ENCODE assay signal across 12 mouse cellular contexts in genomic region chr4:137479757-137480156, GRCm38 (mm10). TPM values are rescaled to one million over a fixed set of nuclear protein-coding genes. Genes with fewer than 3 reads are reported as not detected.
A peak's percentile ranks its signal among the peaks of the same experiment; 100 is the strongest.
DNase-seq lines count a peak whose midpoint lies in the region; ATAC-seq lines count a peak whose summit lies in the region.
"Had no signal": no experiment of that assay in that cellular context is flagged by ENCODE, and none has a peak within 500 bp of the region (broad histone marks: within the 10 kb centered on the region; RNA-seq: fewer than 3 reads in every experiment).

No protein-coding gene starts in this region.

- H3K36me3 ChIP-seq in forebrain, embryonic 11.5 days (ENCODE audit: control insufficient read depth, insufficient read depth, low read length) = no peaks in the 10 kb centered on the region
- H3K36me3 ChIP-seq in forebrain, embryonic 15.5 days = no peaks in the 10 kb centered on the region
- no peaks in the 10 kb centered on the region for H3K36me3 ChIP-seq in midbrain, embryonic 13.5 days
- no peaks in the 10 kb centered on the region for H3K36me3 ChIP-seq in midbrain, embryonic 14.5 days (ENCODE audit: control insufficient read depth, insufficient read depth, low read length)
- H3K36me3 ChIP-seq in stomach, embryonic 16.5 days (ENCODE audit: control insufficient read depth, insufficient read depth, low read length) = no peaks in the 10 kb centered on the region

- no peak overlapping the region for H3K4me2 ChIP-seq in forebrain, embryonic 11.5 days (ENCODE audit: low read depth, low read length, severe bottlenecking)
- no peak overlapping the region for H3K4me2 ChIP-seq in forebrain, embryonic 15.5 days (replicated peaks)
- H3K4me2 ChIP-seq in midbrain, embryonic 13.5 days (replicated peaks) = no peak overlapping the region
- no peak overlapping the region for H3K4me2 ChIP-seq in midbrain, embryonic 14.5 days (ENCODE audit: low read length)
- H3K4me2 ChIP-seq in stomach, embryonic 16.5 days (ENCODE audit: low read depth, low read length) = peak overlapping the region; percentile 33

- ATAC-seq in forebrain, embryonic 11.5 days (replicated peaks; ENCODE audit: low FRiP score) = no peak
- no peak for ATAC-seq in forebrain, embryonic 15.5 days (replicated peaks)
- no peak for ATAC-seq in midbrain, embryonic 13.5 days
- no peak for ATAC-seq in midbrain, embryonic 14.5 days (ENCODE audit: low FRiP score, low TSS enrichment)
- ATAC-seq in stomach, embryonic 16.5 days (ENCODE audit: insufficient read depth, low FRiP score) = no peak; the same call in 1 of the 2 replicates
- no peak for ATAC-seq in CD4-positive, CD25-positive, alpha-beta regulatory T cell, adult 4 months

- no peak overlapping the region for H3K27ac ChIP-seq in forebrain, embryonic 11.5 days (ENCODE audit: low read depth, low read length)
- no peak overlapping the region for H3K27ac ChIP-seq in forebrain, embryonic 15.5 days (replicated peaks)
- no peak overlapping the region for H3K27ac ChIP-seq in midbrain, embryonic 13.5 days
- H3K27ac ChIP-seq in midbrain, embryonic 14.5 days (replicated peaks; ENCODE audit: low read depth, low read length) = no peak overlapping the region
- H3K27ac ChIP-seq in stomach, embryonic 16.5 days (ENCODE audit: low read length) = peak overlapping the region; percentile 86
- H3K27ac ChIP-seq: macrophage had no signal

- H3K4me3 ChIP-seq in forebrain, embryonic 11.5 days (ENCODE audit: low read depth, low read length) = no peak overlapping the region
- no peak overlapping the region for H3K4me3 ChIP-seq in forebrain, embryonic 15.5 days
- H3K4me3 ChIP-seq in midbrain, embryonic 13.5 days (replicated peaks) = no peak overlapping the region
- no peak overlapping the region for H3K4me3 ChIP-seq in midbrain, embryonic 14.5 days (replicated peaks; ENCODE audit: low read depth, low read length)
- no peak overlapping the region for H3K4me3 ChIP-seq in stomach, embryonic 16.5 days (replicated peaks; ENCODE audit: low read length)

- peak; percentile 70 for DNase-seq in forebrain, embryonic 11.5 days (ENCODE audit: low spot score)
- no peak for DNase-seq in midbrain, embryonic 14.5 days
- DNase-seq in kidney, postnatal 10 days = peak; percentile 89
- DNase-seq in cerebellum, postnatal 25 days = no peak
- DNase-seq: adrenal gland, adult 2 months; B cell, adult 2 months had no signal

- H3K27me3 ChIP-seq in forebrain, embryonic 11.5 days (ENCODE audit: control insufficient read depth, insufficient read depth, low read length) = no peaks in the 10 kb centered on the region
- H3K27me3 ChIP-seq in forebrain, embryonic 15.5 days = no peaks in the 10 kb centered on the region
- peaks cover 12% of the 10 kb centered on the region; the same call in 1 of the 2 replicates for H3K27me3 ChIP-seq in midbrain, embryonic 13.5 days
- no peaks in the 10 kb centered on the region for H3K27me3 ChIP-seq in midbrain, embryonic 14.5 days (ENCODE audit: control insufficient read depth, insufficient read depth, low read length)
- no peaks in the 10 kb centered on the region for H3K27me3 ChIP-seq in stomach, embryonic 16.5 days (ENCODE audit: control insufficient read depth, insufficient read depth, low read length)

- WGBS in forebrain, embryonic 11.5 days = 9% methylated on average over 6 of the region's 6 CpGs
- 9% methylated on average over 6 of the region's 6 CpGs for WGBS in forebrain, embryonic 15.5 days
- 7% methylated on average over 6 of the region's 6 CpGs for WGBS in midbrain, embryonic 13.5 days
- WGBS in midbrain, embryonic 14.5 days = 9% methylated on average over 6 of the region's 6 CpGs
- 18% methylated on average over 6 of the region's 6 CpGs for WGBS in stomach, embryonic 16.5 days

- no peak overlapping the region for H3K9ac ChIP-seq in forebrain, embryonic 11.5 days (ENCODE audit: low read length)
- no peak overlapping the region for H3K9ac ChIP-seq in forebrain, embryonic 15.5 days (replicated peaks)
- H3K9ac ChIP-seq in midbrain, embryonic 13.5 days (replicated peaks) = 0 out of 2 replicates have a peak overlapping the region, but pooled peaks have one; percentile 14
- no peak overlapping the region; the same call in 1 of the 2 replicates for H3K9ac ChIP-seq in midbrain, embryonic 14.5 days (replicated peaks; ENCODE audit: low read length)
- H3K9ac ChIP-seq in stomach, embryonic 16.5 days (ENCODE audit: low read length) = peak overlapping the region; percentile 23

- no peaks in the 10 kb centered on the region for H3K9me3 ChIP-seq in forebrain, embryonic 11.5 days (ENCODE audit: control insufficient read depth, low read length)
- H3K9me3 ChIP-seq in forebrain, embryonic 15.5 days = no peaks in the 10 kb centered on the region
- H3K9me3 ChIP-seq in midbrain, embryonic 13.5 days = no peaks in the 10 kb centered on the region
- H3K9me3 ChIP-seq in midbrain, embryonic 14.5 days (ENCODE audit: control insufficient read depth, low read length) = no peaks in the 10 kb centered on the region
- H3K9me3 ChIP-seq in stomach, embryonic 16.5 days (replicated peaks; ENCODE audit: control insufficient read depth, low read length) = no peaks in the 10 kb centered on the region

- H3K4me1 ChIP-seq in forebrain, embryonic 11.5 days (replicated peaks; ENCODE audit: control insufficient read depth, insufficient read depth, low read length) = peaks cover 29% of the 10 kb centered on the region
- peaks cover 23% of the 10 kb centered on the region for H3K4me1 ChIP-seq in forebrain, embryonic 15.5 days
- peaks cover 54% of the 10 kb centered on the region for H3K4me1 ChIP-seq in midbrain, embryonic 13.5 days (replicated peaks)
- peaks cover 15% of the 10 kb centered on the region for H3K4me1 ChIP-seq in midbrain, embryonic 14.5 days (ENCODE audit: control insufficient read depth, insufficient read depth, low read length)
- peaks cover 82% of the 10 kb centered on the region for H3K4me1 ChIP-seq in stomach, embryonic 16.5 days (ENCODE audit: control insufficient read depth, insufficient read depth, low read length)

RNA-seq across cellular contexts. Expression of gene Hspg2, which starts 11.2 kb away (rescaled TPM):
- 21.0 and 21.3 TPM in 2 replicates for polyA plus RNA-seq in forebrain, embryonic 11.5 days (2014; fragmentation: Nextera tagmentation; extraction: Ambion mirVana)
- 3.7 and 4.2 TPM in 2 replicates for polyA plus RNA-seq in forebrain, embryonic 15.5 days (2015; fragmentation: Nextera tagmentation; extraction: Ambion mirVana)
- 4.2 and 5.0 TPM in 2 replicates for polyA plus RNA-seq in midbrain, embryonic 13.5 days (2015; fragmentation: Nextera tagmentation; extraction: Ambion mirVana)
- 2.0 and 7.6 TPM in 2 replicates for polyA plus RNA-seq in midbrain, embryonic 14.5 days (2014; fragmentation: Nextera tagmentation; extraction: Ambion mirVana)
- polyA plus RNA-seq in stomach, embryonic 16.5 days (2015; fragmentation: Nextera tagmentation; extraction: Ambion mirVana) = 29.5 and 31.7 TPM in 2 replicates
- not detected for polyA plus RNA-seq in CD4-positive, CD25-positive, alpha-beta regulatory T cell, adult 4 months (2017; shearing (Covaris generic))

RNA-seq across cellular contexts. Expression of gene 1700013G24Rik, which starts 26.7 kb away (rescaled TPM):
- polyA plus RNA-seq in forebrain, embryonic 11.5 days (2014; fragmentation: Nextera tagmentation; extraction: Ambion mirVana) = not detected in 2 replicates
- not detected in 2 replicates for polyA plus RNA-seq in forebrain, embryonic 15.5 days (2015; fragmentation: Nextera tagmentation; extraction: Ambion mirVana)
- not detected in 2 replicates for polyA plus RNA-seq in midbrain, embryonic 13.5 days (2015; fragmentation: Nextera tagmentation; extraction: Ambion mirVana)
- polyA plus RNA-seq in midbrain, embryonic 14.5 days (2014; fragmentation: Nextera tagmentation; extraction: Ambion mirVana) = not detected in 2 replicates
- not detected in 2 replicates for polyA plus RNA-seq in stomach, embryonic 16.5 days (2015; fragmentation: Nextera tagmentation; extraction: Ambion mirVana)
- not detected for polyA plus RNA-seq in CD4-positive, CD25-positive, alpha-beta regulatory T cell, adult 4 months (2017; shearing (Covaris generic))
- polyA plus RNA-seq: adrenal gland, adult 2 months; macrophage; urinary bladder, adult 2 months had no signal

RNA-seq across cellular contexts. Expression of gene Cela3b, which starts 49.4 kb away (rescaled TPM):
- not detected in 2 replicates for polyA plus RNA-seq in forebrain, embryonic 11.5 days (2014; fragmentation: Nextera tagmentation; extraction: Ambion mirVana)
- not detected in 2 replicates for polyA plus RNA-seq in forebrain, embryonic 15.5 days (2015; fragmentation: Nextera tagmentation; extraction: Ambion mirVana)
- not detected in 2 replicates for polyA plus RNA-seq in midbrain, embryonic 13.5 days (2015; fragmentation: Nextera tagmentation; extraction: Ambion mirVana)
- not detected in 2 replicates for polyA plus RNA-seq in midbrain, embryonic 14.5 days (2014; fragmentation: Nextera tagmentation; extraction: Ambion mirVana)
- polyA plus RNA-seq in stomach, embryonic 16.5 days (2015; fragmentation: Nextera tagmentation; extraction: Ambion mirVana) = 406 and 529 TPM in 2 replicates
- not detected for polyA plus RNA-seq in CD4-positive, CD25-positive, alpha-beta regulatory T cell, adult 4 months (2017; shearing (Covaris generic))
- polyA plus RNA-seq: macrophage; urinary bladder, adult 2 months had no signal

Comparison
In these comparisons a context has a peak if more than half of its experiments do, and no peak if none do; other contexts are left out.
1. H3K9ac ChIP-seq: peak in midbrain, embryonic 13.5 days (single experiment) and stomach, embryonic 16.5 days (single experiment); none in forebrain, embryonic 11.5 days (single experiment), forebrain, embryonic 15.5 days (single experiment) and midbrain, embryonic 14.5 days (single experiment).
2. DNase-seq: peak in forebrain, embryonic 11.5 days (single experiment) and kidney, postnatal 10 days (single experiment); none in midbrain, embryonic 14.5 days (single experiment) and cerebellum, postnatal 25 days (0 of 2).
3. RNA of gene Cela3b, which starts 49.4 kb away (polyA plus RNA-seq): 406 to 529 TPM in stomach, embryonic 16.5 days; not detected in CD4-positive, CD25-positive, alpha-beta regulatory T cell, adult 4 months, not detected in midbrain, embryonic 13.5 days, not detected in midbrain, embryonic 14.5 days, not detected in forebrain, embryonic 11.5 days and not detected in forebrain, embryonic 15.5 days; every median in the first group is over 100 times any median in the second.